Mouse (Mus musculus) heart, adult 2 months (tissue): Measurements from ENCODE around the gene Mrps34.

Experiments used
- CTCF ChIP-seq: fragments of 200-600 bp; IDR thresholded peaks from 2 replicates; pipeline ENCODE4 v1.8.1; 2022; ENCODE audit warnings: antibody characterized with exemption, mild to moderate bottlenecking, moderate library complexity
- EP300 ChIP-seq: fragments of 200-500 bp; IDR thresholded peaks from 2 replicates; pipeline ENCODE4 v1.6.1; 2011; ENCODE audit warnings: low read depth, low read length, control low read depth; ENCODE audit not compliant: insufficient read depth
- POLR2A ChIP-seq: fragments of 200-500 bp; IDR thresholded peaks from 2 replicates; pipeline ENCODE4 v1.6.1; 2011; ENCODE audit warnings: mild to moderate bottlenecking, low read depth, low read length, control low read depth; ENCODE audit not compliant: insufficient read depth

GRCm38 (mm10) chr17:24897600-24897999 lies 2.7 kb downstream of the Mrps34 start:
- TF ChIP-seq CTCF: no peak
- no peak for TF ChIP-seq EP300
- no peak for TF ChIP-seq POLR2A
